Mouse (Mus musculus) frontal cortex, adult 2 months (tissue): Measurements from ENCODE around the gene Pnldc1. TPM values are rescaled to one million over a fixed set of nuclear protein-coding genes. Genes with fewer than 3 reads are reported as not detected.
A peak's percentile ranks its signal among the peaks of the same experiment; 100 is the strongest.
"Not testable (repeated sequence)": the region's sequence is repeated elsewhere in the genome, so short reads cannot be mapped to it uniquely, and the experiment has no call there.

Experiments
- DNase-seq, 2 experiments: peaks; one replicate each; pipeline ENCODE4 v3.0.0; 2022; ENCODE audit warnings: low spot score in 1 of 2; ENCODE audit errors: extremely low spot score in 1 of 2
- polyA plus RNA-seq: library from polyadenylated mRNA; depleted of rRNA; stranded (reverse); fragments of >200 nt; gene quantifications from 2 replicates; pipeline ENCODE4 v1.2.3, GENCODE M21; 2012; rRNA removed

Gene Pnldc1
- polyA plus RNA-seq: 3.8 and 4.3 TPM in 2 replicates

DNA sequence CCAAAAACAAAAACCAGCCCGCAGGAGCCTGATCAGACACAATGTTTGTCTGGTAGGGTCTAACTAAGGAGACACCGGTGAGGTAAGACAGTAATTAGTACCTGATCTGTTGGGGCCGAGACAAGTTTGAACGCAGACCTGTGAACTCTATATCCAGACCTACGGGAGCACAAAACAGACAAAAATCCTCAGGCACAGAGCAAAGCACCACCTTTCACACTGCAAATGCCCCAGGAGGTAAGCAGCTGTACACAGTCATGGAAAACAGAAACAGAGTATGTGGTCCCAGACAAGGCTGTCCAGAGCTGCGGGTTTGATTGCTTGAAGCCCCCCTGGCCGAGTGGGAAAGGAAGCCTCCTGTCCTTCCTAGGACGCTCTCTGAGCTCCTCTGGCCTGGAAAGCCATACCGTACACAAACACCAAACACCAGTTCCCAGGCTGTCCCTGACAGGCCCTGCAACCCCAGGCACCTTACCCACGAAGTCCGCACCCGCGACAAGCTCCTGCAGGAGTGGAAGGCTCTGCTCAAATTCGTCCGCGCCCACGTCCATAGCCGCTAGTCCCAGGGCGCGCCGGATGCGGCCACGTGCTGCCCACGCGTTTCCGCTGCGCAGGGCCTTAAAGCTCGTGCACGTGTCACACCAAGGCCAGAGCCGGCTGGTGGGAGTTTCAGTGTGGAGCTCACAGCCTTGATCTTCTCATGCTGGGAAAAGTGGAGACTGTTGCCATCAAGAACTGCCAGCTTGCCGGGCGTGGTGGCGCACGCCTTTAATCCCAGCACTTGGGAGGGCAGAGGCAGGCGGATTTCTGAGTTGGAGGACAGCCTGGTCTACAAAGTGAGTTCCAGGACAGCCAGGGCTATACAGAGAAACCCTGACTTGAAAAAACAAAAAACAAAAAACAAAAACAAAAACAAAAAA is at the start of gene Pnldc1:
TSS of gene Pnldc1 (minus strand) at position 870 of the 920 bp plus-strand sequence.
- no peak for DNase-seq

DNA sequence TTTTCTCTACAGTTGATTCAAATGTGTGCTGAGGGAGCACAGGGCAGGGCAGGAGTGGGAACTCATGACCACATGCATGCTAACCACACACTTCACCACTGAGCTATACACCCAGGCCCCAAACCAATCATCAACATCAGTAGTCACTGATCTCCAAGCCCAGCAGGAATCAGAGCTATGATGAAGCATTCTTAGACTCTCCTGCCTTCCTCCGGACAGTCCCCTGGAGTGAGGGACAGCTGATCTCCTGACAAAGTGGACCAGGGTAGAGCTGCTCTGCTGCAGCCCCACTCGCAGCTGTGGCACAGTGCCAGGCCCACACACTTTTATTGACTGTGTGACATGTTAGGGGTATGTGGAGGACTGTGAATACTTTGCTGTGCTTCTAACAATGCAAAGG is 49.3 kb upstream of the Pnldc1 start:
- DNase-seq: not testable (repeated sequence)

DNA sequence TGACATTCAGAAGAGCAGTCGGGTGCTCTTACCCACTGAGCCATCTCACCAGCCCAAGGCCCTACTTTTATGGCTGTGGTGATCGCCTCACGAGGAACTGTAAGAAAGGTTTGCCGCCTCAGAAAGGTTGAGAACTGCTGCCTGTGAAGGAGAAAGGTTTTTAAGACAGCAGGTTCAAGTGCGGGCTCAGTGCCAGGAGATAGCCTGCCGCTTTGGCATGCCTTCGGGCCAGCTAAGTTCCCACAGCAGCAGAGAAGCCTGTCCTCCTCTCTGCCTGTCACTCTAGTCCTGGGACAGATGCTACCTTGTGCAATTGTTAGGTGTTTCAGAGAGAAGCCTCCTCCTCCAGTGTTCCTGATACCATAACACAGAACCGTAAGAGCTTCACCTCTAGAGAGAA is 46.6 kb upstream of the Pnldc1 start:
- DNase-seq: no peak

DNA sequence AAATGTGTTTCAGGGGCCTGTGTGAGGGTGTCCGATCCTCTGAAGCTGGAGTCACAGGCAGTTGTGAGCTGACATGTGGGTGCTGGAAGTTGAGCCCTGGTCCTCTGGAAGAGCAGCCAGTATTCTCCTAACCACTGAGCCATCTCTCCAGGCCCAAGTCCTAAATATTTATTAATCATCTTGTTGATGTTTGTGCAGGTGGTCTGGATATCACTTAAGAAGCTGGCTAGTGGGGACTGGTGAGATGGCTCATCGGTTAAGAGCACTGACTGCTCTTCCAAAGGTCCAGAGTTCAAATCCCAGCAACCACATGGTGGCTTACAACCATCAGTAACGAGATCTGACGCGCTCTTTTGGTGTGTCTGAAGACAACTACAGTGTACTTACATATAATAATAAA is 39.6 kb upstream of the Pnldc1 start:
- DNase-seq: no peak

DNA sequence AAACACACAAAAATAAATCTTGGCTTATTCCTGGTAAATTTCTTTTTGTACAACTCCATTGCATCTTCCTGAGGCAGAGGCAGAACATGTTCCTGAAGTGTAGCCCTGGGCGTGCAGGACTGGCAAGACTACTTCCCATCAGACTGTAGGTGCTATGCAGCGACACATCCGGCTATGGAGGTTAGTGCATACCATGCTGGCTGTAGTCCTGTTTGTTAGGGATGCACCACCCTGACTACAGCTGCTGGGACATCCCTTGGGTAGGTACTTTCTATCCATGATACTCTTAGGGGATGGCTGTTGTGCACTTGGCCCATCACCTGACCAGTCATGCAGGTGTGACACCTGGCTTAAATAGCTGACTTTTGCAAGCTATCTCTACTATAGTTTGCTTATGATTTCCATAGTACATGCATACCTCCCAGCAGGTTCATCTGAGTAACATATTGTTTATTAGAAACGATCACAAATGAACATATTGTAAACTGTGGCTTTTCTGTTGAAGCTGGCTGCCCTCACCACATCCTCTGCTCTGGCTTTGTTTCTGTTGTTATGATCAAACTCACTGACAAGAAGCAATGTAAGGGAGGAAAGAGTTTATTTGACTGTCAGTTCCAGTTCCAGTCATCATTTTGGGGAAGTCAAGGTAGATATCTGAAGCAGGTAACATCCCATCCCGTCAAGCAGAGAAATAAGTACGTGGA is 32.6 kb upstream of the Pnldc1 start:
- DNase-seq: no peak

DNA sequence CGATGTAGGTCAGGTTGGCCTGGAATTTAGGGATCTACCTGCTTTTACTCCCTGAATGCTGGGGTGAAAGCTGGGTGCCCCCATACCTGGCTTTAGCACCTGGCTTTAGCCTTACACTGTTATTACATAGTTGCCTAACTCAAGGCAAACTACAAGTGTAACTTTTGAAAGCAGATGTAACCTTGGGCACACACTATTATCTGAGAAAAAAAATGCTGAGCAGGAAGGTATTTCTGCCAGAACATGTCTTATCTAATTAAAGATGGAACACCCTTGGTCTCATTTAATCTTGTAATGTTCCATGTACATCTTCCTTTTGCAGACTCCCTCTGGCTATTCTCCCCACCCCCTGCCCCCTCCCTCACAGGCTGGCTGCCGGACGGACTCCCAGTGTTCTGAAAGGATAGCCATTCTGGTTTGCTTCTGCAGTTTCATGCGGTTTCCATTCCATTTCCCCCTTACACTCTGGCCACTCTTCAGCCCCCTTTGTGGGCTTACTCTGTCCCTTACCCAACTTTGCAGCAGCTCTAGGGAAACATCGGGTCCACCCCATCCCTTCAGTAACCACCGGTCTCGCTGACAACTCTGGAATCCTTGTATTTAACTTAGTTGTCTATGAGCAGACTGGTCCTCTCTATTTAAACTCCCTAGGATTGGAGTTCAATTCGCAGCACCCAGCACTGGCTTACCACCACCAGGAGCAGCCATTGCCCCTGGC is 31.7 kb upstream of the Pnldc1 start:
- no peak for DNase-seq

DNA sequence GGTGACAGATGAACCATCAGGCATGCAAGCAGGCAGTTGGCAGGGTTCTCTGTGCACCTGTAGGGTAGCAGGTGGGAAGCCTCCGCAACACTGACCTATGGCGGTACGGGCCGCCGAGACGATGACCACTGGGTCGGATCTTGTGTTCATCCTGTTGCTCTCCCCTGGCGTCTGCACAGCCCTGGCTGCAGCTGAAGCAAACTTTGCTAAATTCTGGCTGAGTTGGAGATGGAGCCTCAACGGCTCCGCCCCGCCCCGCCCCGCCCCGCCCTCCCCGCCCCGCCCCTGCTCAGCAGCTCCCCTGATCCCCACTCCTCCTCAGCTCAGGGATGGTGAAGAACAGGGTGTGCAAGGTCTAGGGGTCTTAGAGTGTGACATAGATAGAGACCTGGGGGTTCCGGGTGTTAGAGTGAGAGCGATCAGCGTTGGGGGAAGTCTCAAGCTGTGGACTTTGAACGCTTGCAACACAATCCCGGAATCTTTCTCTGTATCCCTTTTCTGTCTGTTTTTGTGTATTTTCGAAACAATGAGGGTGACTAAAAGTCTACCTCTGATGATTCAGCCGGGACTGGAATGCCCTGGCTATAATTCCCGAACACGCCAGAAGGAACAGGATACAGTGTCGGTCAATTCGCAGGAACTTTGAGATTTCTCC is 30.2 kb upstream of the Pnldc1 start, which contains the start of gene Acat3:
TSS of gene Acat3 (minus strand) at position 450 of the 655 bp plus-strand sequence.
- no peak for DNase-seq

DNA sequence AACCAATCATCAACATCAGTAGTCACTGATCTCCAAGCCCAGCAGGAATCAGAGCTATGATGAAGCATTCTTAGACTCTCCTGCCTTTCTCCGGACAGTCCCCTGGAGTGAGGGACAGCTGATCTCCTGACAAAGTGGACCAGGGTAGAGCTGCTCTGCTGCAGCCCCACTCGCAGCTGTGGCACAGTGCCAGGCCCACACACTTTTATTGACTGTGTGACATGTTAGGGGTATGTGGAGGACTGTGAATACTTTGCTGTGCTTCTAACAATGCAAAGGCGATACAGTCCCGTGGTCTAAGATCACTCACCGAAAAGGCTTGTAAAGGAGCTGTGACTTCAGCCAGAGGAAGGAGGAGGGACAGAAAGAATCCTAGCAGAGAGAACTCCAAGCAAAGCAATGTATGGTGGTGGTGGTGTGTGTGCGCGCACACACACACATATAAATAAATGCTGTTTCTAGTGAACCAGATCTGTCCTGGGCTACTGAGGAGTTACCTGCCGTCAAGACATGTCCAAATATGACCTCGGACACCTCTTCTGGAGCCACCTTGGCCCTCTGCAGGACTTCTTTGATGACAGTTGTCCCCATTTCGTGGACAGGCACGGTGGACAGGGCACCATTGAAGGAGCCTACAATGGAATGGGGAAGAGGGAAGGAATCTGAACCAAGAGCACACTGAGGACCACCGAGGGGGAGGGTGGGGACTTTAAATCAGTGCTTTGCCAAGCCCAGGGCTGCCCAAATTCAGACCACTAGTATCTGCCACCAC is 29.5 kb upstream of the Pnldc1 start:
- DNase-seq: not testable (repeated sequence)

DNA sequence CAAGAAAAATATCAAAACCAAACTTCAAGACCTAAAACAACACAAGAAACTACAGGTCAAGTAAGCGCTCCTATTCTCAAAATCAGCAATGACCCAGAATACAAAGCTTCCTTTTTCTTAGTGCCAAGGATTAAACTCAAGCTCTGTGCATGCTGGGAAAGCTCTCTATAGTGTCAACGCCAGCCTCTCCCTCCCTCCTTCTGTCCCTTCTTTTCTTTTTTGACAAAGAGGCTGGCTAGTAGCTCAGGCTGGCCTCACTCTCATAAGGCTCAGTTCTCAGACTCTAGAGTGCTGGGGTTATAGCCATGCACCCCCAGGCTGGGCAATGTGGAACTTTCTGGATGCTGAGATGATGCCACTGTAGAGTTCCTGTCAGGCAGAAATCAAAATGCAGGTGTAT is 28.0 kb upstream of the Pnldc1 start:
- no peak for DNase-seq

DNA sequence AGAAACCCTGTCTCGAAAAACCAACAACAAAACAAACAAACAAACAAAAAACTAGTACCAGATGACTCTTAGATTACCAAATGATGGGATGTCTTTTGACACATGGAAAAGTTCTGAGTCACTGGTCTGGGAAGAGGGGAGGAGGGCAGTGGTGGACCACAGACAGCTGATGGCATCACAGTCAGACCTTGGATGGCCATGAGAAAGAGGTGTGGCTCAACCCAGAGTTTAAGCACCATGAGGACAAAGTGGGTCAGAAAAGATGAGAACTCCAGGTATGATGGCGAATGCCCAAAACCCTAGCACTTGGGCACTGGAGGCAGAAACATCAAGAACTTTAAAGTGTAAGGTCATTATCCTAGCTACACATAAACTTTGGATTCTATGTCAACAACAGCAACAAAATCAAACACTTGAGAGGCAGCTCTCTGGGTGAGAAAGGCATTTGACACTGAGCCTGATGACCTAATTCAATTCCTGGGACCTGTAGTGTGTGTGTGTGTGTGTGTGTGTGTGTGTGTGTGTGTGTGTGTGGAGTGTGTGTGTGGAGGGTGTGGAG is 27.5 kb upstream of the Pnldc1 start:
- no peak for DNase-seq

DNA sequence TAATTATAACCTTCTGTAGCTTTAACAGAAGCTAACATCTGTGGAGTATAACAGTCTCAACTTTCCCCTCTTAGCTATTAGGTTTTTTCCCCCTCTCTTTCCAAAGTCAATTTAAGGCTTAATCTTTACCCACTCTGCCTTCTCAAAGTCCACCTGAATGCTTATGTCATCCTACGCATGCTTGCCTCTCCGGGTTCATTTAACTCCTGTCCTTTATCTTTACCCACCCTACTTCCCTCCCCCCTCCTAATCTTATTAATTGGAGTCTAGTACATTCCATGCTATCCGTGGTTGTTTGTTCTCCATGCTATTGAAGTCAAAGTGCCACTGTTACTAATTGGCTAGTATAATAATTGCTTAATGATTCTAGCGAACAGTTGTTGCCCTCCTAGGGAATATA is 25.7 kb upstream of the Pnldc1 start:
- no peak for DNase-seq

DNA sequence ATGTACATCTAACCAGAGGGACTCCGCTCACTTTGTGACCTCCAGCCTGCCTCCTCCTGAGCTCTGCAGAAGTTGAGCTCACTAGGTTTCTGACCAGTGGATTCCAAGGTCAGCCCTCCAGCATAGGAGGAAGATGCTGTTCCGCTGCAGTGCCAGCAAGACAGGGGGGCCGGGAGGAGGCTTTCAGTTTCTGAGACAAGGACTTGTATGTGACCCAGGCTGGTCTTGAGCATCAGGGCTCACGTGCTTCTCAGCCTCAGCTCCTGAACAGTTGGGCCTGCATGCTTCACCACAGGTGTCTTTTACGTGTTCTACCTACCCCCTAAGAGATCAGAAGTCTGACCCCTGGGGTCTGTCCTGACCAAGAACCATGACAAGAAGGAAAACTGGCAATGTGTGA is 21.5 kb upstream of the Pnldc1 start:
- not testable (repeated sequence) for DNase-seq

DNA sequence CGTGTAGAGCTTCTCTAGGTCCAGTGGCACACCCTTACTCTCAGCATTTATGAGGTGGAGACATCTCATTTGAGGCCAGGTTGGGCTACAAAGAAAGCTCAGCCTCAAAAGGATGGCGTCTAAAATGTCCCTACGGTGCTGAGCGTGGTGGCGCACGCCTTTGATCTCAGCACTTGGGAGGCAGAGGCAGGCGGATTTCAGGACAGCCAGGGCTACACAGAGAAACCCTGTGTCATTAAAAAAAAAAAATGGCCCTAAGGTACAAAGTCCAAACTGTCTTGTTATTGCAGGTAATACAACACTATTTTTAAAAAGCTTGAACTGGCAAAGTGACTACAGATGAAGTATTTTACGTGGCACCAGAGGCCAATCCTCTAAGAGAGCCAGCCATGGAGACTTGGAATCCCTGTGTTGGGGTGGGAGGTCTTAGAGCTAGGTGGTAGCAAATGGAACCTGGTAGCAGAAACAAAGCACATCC is 15.7 kb upstream of the Pnldc1 start:
- DNase-seq: no peak

DNA sequence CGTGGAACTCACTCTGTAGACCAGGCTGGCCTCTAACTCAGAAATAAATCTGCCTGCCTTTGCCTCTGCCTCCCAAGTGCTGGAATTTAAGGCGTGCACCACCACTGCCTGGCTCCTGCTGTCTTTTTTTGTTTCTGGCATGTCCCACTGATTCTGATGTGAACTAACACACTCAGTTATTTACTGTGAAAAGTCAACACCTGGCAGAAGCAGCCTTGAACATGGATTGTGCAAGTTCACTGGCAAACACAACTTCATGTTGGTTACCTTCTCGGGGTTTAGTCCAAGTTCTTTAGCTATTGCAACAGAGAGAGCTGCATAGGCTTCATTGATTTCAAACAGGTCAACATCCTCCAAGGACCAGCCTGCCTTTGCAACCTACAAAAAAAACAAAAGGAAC is 15.0 kb upstream of the Pnldc1 start:
- no peak for DNase-seq

DNA sequence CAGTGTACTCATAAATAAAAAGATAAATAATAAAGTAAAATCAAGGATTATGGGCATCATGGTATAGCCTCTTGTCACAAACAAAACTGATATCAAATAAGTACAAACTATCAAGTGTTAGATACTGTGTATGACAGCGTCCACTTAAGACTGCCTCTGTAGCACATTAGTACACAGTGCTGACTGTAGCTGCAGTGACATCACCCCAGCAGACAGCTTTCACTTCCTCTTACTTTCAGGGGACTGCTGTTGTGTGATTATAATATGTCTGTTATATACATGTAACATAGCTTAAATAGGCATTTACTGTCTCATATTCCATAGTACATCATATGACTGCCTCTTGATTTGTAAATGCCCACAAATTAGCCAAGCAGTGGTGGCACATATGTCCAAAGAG is 11.0 kb upstream of the Pnldc1 start:
- DNase-seq: no peak

DNA sequence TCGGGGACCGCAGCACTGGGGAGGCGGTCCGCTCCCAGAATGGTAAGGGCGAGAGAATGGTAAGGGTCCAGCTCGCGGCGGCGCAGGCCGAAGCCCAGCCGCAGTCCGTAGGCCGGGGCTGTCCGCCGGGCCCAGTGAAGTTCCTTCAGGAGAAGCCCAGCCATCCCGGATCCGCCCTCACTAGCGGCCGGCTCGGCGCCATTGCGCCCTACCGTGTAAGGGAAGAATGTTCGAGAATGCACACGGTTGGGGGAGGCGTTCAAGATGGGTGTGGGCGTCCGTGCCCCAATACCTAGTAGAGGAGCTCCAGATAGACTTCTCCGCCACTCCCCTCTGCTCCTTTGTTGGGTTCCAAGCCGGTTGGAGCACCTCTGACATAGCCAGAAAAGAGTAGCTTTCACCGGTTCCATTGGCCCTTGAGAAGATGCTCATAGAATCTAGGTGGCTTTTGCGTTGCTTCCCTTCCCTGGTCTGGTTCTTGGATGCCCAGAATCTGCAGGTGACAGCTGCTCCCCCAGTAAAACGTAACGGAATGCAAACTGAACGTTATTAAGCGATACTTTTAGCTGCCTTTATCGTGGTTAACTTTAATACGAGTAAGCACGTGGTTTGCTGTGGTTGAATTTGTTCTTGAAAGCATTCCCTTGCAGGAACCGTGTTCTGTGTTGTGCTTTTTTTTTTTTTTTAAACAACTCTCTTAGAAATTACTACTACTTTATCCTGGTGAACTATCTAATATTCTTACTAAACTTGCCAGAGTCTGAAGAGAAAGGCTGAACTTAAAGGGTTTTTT is 6.8 kb upstream of the Pnldc1 start:
- DNase-seq: peak in 1 of 2 experiments; percentile 60

DNA sequence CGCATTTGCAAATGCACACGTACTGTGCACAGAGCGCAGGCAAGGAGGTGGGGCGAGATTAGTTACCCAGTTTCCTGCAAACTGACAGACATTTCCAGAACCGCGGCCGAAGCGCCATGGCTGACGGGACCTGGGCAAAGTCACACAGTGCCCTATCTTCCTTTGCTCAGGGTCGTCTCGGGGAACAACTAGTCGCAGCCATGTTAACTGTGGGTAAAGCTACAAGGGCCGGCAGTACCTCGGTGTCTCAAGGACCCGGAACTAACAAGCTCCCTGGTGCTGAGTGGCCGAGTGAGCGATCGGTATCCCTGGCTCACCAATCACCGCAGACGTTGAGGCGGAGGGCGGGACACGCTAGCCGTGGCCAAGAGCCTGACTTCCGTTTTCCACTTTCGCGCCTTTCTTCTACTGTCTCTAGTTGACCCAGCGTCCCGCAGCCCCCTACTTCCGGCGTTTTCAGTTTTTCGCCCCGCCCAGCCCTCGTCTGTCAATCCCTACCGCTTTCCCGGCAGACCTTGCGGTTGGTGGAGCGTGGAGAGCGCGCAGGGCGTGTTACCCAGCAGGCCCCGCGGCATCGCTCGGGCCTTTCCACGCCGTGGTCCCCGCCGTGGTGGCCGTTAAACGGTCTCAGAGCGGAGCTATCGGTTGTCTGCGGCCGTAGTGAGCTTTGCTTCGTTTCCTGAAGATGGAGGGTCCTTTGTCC is 6.0 kb upstream of the Pnldc1 start, which contains the start of gene Mrpl18:
TSS of gene Mrpl18 (minus strand) at position 465 of the 703 bp plus-strand sequence.
- DNase-seq: peak; percentile 99 to 100

DNA sequence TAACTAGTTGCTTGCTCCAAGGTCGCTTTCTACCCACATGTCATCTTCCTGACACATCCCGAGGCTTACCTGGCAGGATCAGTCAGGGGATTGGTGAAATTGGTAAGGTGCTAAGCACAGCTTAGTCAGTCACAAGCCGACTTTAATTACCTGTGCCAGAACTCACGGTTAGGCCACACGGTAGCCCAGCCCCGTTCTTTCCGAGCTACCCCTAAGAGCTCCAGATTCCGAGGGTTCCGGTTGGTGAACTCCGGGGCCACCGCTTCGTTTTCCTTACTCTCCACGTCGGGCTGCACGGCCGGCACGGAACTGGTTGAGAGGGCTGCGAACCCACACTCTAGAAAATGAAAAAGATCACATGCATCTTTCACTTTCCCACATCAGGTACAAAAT is 5.5 kb upstream of the Pnldc1 start, which contains the start of gene Tcp1:
TSS of gene Tcp1 (plus strand) at position 214 of the 393 bp plus-strand sequence.
- no peak for DNase-seq
